Mouse (Mus musculus) E14TG2a.4 (cell line): ENCODE measurements around the gene Smad3.

Experiments
- CTCF ChIP-seq: conservative IDR thresholded peaks from 2 replicates; pipeline ENCODE4 v1.5.1; 2014; ENCODE audit warnings: low read length
- NANOG ChIP-seq: IDR thresholded peaks from 2 replicates; pipeline ENCODE4 v1.6.1; 2014; ENCODE audit warnings: borderline replicate concordance, low read length, mixed read lengths
- POU5F1 ChIP-seq: IDR thresholded peaks from 2 replicates; pipeline ENCODE4 v1.6.1; 2014; ENCODE audit warnings: low read length, borderline replicate concordance

GRCm38 (mm10) chr9:63738086-63738701 lies 19.6 kb downstream of the Smad3 start:
- no peak for TF ChIP-seq CTCF
- no peak for TF ChIP-seq NANOG
- TF ChIP-seq POU5F1: no peak
